Mouse (Mus musculus) C2C12 (cell line): ENCODE results near the gene Cacna2d1.

ENCODE experiments used
- CTCF ChIP-seq: IDR thresholded peaks from one replicate; pipeline ENCODE4 v1.5.1; 2011; ENCODE audit not compliant: control insufficient read depth, insufficient read depth, insufficient read length
- FOSL1 ChIP-seq: IDR thresholded peaks from one replicate; pipeline ENCODE4 v1.8.0; 2011; ENCODE audit warnings: mild to moderate bottlenecking, low read length; ENCODE audit not compliant: poor library complexity, insufficient read depth, severe bottlenecking
- USF1 ChIP-seq: IDR thresholded peaks from one replicate; pipeline ENCODE4 v1.6.1; 2011; ENCODE audit warnings: low read depth, mild to moderate bottlenecking, control low read depth, moderate library complexity

DNA sequence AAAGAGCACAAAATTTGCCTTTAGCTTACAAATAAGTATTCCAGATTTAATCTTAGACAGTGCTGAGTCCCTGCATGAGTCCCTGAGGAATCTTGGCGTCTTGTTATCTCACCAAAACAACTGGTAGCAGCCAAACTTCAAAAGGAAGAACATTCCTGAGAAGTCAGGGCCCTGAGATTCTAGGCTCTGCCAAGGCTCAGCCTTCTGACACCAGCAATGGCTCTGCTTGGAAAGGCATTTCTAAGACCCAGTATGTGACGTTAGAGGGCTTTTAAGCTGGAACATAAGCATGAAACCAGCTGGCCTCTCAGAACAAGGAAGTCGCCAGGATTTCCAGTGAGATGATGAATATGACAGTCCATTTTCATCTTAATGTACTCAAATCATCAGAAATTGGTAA lies 253.4 kb downstream of the Cacna2d1 start:
- TF ChIP-seq CTCF (no peak), USF1 (no peak), FOSL1 (no peak)
